Mouse (Mus musculus) liver, embryonic 11.5 days (tissue): Measurements from ENCODE around the gene Ercc5. TPM values are rescaled to one million over a fixed set of nuclear protein-coding genes. Genes with fewer than 3 reads are reported as not detected.

Experiments
- ATAC-seq: fragments of 200-750 bp; cut with Nextera tagmentation; replicated peaks from 2 replicates; pipeline ENCODE4 v1.8.0; 2017; ENCODE audit warnings: moderate number of reproducible peaks, mild to moderate bottlenecking, moderate TSS enrichment, moderate library complexity; ENCODE audit not compliant: low FRiP score
- DNase-seq: peaks from one replicate; pipeline ENCODE4 v3.0.0-alpha.2; 2017; ENCODE audit warnings: low spot score
- H3K27ac ChIP-seq: fragments of 300-500 bp; sonication (generic); 2 replicates; pipeline ENCODE4 v1.5.1; 2014; ENCODE audit warnings: mild to moderate bottlenecking, low read depth, low read length, control low read depth
- H3K27me3 ChIP-seq: fragments of 300-500 bp; sonication (generic); replicated peaks from 2 replicates; pipeline ENCODE4 v1.6.1; 2014; ENCODE audit warnings: low read length, mixed read lengths; ENCODE audit not compliant: control insufficient read depth, insufficient read depth
- H3K36me3 ChIP-seq: fragments of 300-500 bp; sonication (generic); 2 replicates; pipeline ENCODE4 v1.6.1; 2014; ENCODE audit warnings: mild to moderate bottlenecking, low read length, moderate library complexity, mixed read lengths; ENCODE audit not compliant: control insufficient read depth, insufficient read depth
- H3K4me1 ChIP-seq: fragments of 300-500 bp; sonication (generic); replicated peaks from 2 replicates; pipeline ENCODE4 v1.6.1; 2014; ENCODE audit warnings: low read length, mixed read lengths; ENCODE audit not compliant: control insufficient read depth, insufficient read depth
- H3K4me2 ChIP-seq: fragments of 300-500 bp; sonication (generic); 2 replicates; pipeline ENCODE4 v1.6.1; 2014; ENCODE audit warnings: mild to moderate bottlenecking, control low read depth, moderate library complexity
- H3K4me3 ChIP-seq: fragments of 300-500 bp; sonication (generic); 2 replicates; pipeline ENCODE4 v1.5.1; 2014; ENCODE audit warnings: low read depth, low read length, control low read depth
- H3K9ac ChIP-seq: fragments of 300-500 bp; sonication (generic); 2 replicates; pipeline ENCODE4 v1.6.1; 2014; ENCODE audit warnings: low read depth, low read length, control low read depth
- H3K9me3 ChIP-seq: fragments of 300-500 bp; sonication (generic); 2 replicates; pipeline ENCODE4 v1.6.1; 2016; ENCODE audit warnings: low read length, inconsistent platforms, mixed read lengths; ENCODE audit not compliant: control insufficient read depth
- WGBS: fragments of 180-500 bp; shearing (Covaris S2); extraction: QIAGEN DNeasy Blood & Tissue Kit; methylation state at CpG from one replicate; pipeline ENCODE4 v1.1.7; 2014; 5-methylcytosine and 5-hydroxymethylcytosine counted together
- polyA plus RNA-seq: library from polyadenylated mRNA; unstranded; fragments of >200 nt; fragmentation: Nextera tagmentation; extraction: Ambion mirVana; gene quantifications from 2 replicates; pipeline ENCODE4 v1.2.1, GENCODE M21; 2014

Gene Ercc5
- polyA plus RNA-seq, 1 experiment from 2014 or later = 15.0 TPM

- H3K36me3 ChIP-seq = peaks cover 6% of the 10 kb centered on the region; the same call in 1 of the 2 replicates
- DNase-seq (no peak), ATAC-seq (no peak)
- H3K27ac ChIP-seq = 0 out of 2 replicates have a peak overlapping the region, but pooled peaks have one; percentile 92
- peak overlapping the region; percentile 77 for H3K9ac ChIP-seq
- 7% methylated on average over 6 of the region's 6 CpGs for WGBS
- H3K9me3 ChIP-seq = no peaks in the 10 kb centered on the region
- no peaks in the 10 kb centered on the region for H3K27me3 ChIP-seq
- peak overlapping the region; percentile 72 for H3K4me3 ChIP-seq
- peaks cover 7% of the 10 kb centered on the region; the same call in 1 of the 2 replicates for H3K4me1 ChIP-seq
- peak overlapping the region; percentile 84 for H3K4me2 ChIP-seq
These were observed 27.5 kb upstream of the Ercc5 start for GRCm38 (mm10) chr1:44120074-44120406.

- Histone ChIP-seq H3K9me3 (no peaks in the 10 kb centered on the region), H3K4me3 (no peak overlapping the region), H3K27me3 (no peaks in the 10 kb centered on the region), H3K36me3 (no peaks in the 10 kb centered on the region), H3K4me2 (no peak overlapping the region), H3K4me1 (peaks cover 7% of the 10 kb centered on the region; the same call in 1 of the 2 replicates), H3K27ac (no peak overlapping the region), H3K9ac (no peak overlapping the region)
- WGBS = 55% methylated on average over 3 of the region's 3 CpGs
- ATAC-seq = no peak
- DNase-seq = no peak
These were observed 25.3 kb upstream of the Ercc5 start for GRCm38 (mm10) chr1:44122256-44122655.

- Histone ChIP-seq H3K27me3 (no peaks in the 10 kb centered on the region), H3K36me3 (no peaks in the 10 kb centered on the region; the same call in 1 of the 2 replicates)
- no peak for DNase-seq
These were observed 22.0 kb upstream of the Ercc5 start for GRCm38 (mm10) chr1:44125590-44125989.

GRCm38 (mm10) chr1:44129929-44130581, 17.5 kb upstream of the Ercc5 start:
- ATAC-seq = no peak
- H3K36me3 ChIP-seq = no peaks in the 10 kb centered on the region; the same call in 1 of the 2 replicates
- H3K9me3 ChIP-seq = no peaks in the 10 kb centered on the region
- no peak overlapping the region for H3K4me3 ChIP-seq
- no peak for DNase-seq
- H3K9ac ChIP-seq = no peak overlapping the region
- H3K27ac ChIP-seq = no peak overlapping the region
- H3K4me1 ChIP-seq = no peaks in the 10 kb centered on the region
- no peak overlapping the region for H3K4me2 ChIP-seq
- H3K27me3 ChIP-seq = no peaks in the 10 kb centered on the region
- 67% methylated on average over 4 of the region's 4 CpGs for WGBS

More at GRCm38 (mm10) chr1:44125590-44125989, 22.0 kb upstream of the Ercc5 start:
- Histone ChIP-seq H3K27ac (no peak overlapping the region), H3K9me3 (no peaks in the 10 kb centered on the region), H3K4me2 (no peak overlapping the region), H3K4me3 (no peak overlapping the region), H3K4me1 (0 out of 2 replicates have a peak, but pooled peaks cover under 1% of the 10 kb centered on the region), H3K9ac (no peak overlapping the region)
- ATAC-seq = no peak
- 90% methylated on average over 4 of the region's 4 CpGs for WGBS

- Histone ChIP-seq H3K4me1 (no peaks in the 10 kb centered on the region), H3K9ac (no peak overlapping the region), H3K4me2 (no peak overlapping the region), H3K4me3 (no peak overlapping the region), H3K27me3 (no peaks in the 10 kb centered on the region), H3K36me3 (peaks cover 5% of the 10 kb centered on the region; the same call in 1 of the 2 replicates), H3K27ac (no peak overlapping the region), H3K9me3 (no peaks in the 10 kb centered on the region)
- DNase-seq (no peak), ATAC-seq (no peak)
- WGBS = 78% methylated on average over 4 of the region's 4 CpGs
These were observed 7.3 kb upstream of the Ercc5 start for GRCm38 (mm10) chr1:44140232-44140631.

- Histone ChIP-seq H3K9me3 (no peaks in the 10 kb centered on the region), H3K9ac (no peak overlapping the region), H3K4me1 (no peaks in the 10 kb centered on the region), H3K36me3 (peaks cover 5% of the 10 kb centered on the region; the same call in 1 of the 2 replicates), H3K27ac (no peak overlapping the region), H3K4me2 (no peak overlapping the region), H3K27me3 (no peaks in the 10 kb centered on the region), H3K4me3 (no peak overlapping the region)
- 87% methylated on average over 5 of the region's 5 CpGs for WGBS
- DNase-seq = no peak
- no peak for ATAC-seq
These were observed 4.8 kb upstream of the Ercc5 start for GRCm38 (mm10) chr1:44142747-44143146.

GRCm38 (mm10) chr1:44148706-44149105, 1.2 kb downstream of the Ercc5 start:
- Histone ChIP-seq H3K4me1 (0 out of 2 replicates have a peak, but pooled peaks cover 5% of the 10 kb centered on the region), H3K9me3 (no peaks in the 10 kb centered on the region), H3K27me3 (no peaks in the 10 kb centered on the region), H3K4me3 (peak overlapping the region; percentile 86), H3K4me2 (peak overlapping the region; percentile 84), H3K36me3 (no peaks in the 10 kb centered on the region), H3K9ac (0 out of 2 replicates have a peak overlapping the region, but pooled peaks have one; percentile 13), H3K27ac (no peak overlapping the region)
- 45% methylated on average over 6 of the region's 6 CpGs for WGBS
- no peak for ATAC-seq
- no peak for DNase-seq

- 89% methylated on average over 4 of the region's 4 CpGs for WGBS
- ATAC-seq = no peak
- H3K9me3 ChIP-seq = no peaks in the 10 kb centered on the region
These were observed 7.7 kb downstream of the Ercc5 start for GRCm38 (mm10) chr1:44155287-44155686.

GRCm38 (mm10) chr1:44158317-44158716, 10.8 kb downstream of the Ercc5 start:
- H3K4me2 ChIP-seq = no peak overlapping the region
- H3K4me3 ChIP-seq = no peak overlapping the region
- no peak overlapping the region for H3K27ac ChIP-seq
- WGBS = 82% methylated on average over 6 of the region's 6 CpGs
- no peaks in the 10 kb centered on the region for H3K4me1 ChIP-seq
- H3K9me3 ChIP-seq = no peaks in the 10 kb centered on the region
- DNase-seq (no peak), ATAC-seq (no peak)
- H3K27me3 ChIP-seq = no peaks in the 10 kb centered on the region
- peaks cover 21% of the 10 kb centered on the region for H3K36me3 ChIP-seq
- no peak overlapping the region for H3K9ac ChIP-seq

More at GRCm38 (mm10) chr1:44155287-44155686, 7.7 kb downstream of the Ercc5 start:
- peaks cover 4% of the 10 kb centered on the region; the same call in 1 of the 2 replicates for H3K36me3 ChIP-seq
- H3K27ac ChIP-seq = no peak overlapping the region
- no peak overlapping the region for H3K4me3 ChIP-seq
- no peaks in the 10 kb centered on the region for H3K4me1 ChIP-seq
- no peaks in the 10 kb centered on the region for H3K27me3 ChIP-seq
- H3K4me2 ChIP-seq = no peak overlapping the region
- no peak for DNase-seq
- no peak overlapping the region for H3K9ac ChIP-seq
